Mouse (Mus musculus) intestine, embryonic 14.5 days (tissue): ENCODE results near the gene Tmc2. TPM values are rescaled to one million over a fixed set of nuclear protein-coding genes. Genes with fewer than 3 reads are reported as not detected.

ENCODE experiments used
- ATAC-seq: fragments of 200-750 bp; cut with Nextera tagmentation; replicated peaks from 2 replicates; pipeline ENCODE4 v1.8.0; 2017; ENCODE audit warnings: low read depth, moderate number of reproducible peaks, moderate TSS enrichment, moderate library complexity; ENCODE audit not compliant: low FRiP score, low TSS enrichment
- DNase-seq: peaks from one replicate; pipeline ENCODE4 v3.0.0-alpha.2; 2018; ENCODE audit warnings: low spot score
- H3K27ac ChIP-seq: fragments of 300-500 bp; sonication (generic); 2 replicates; pipeline ENCODE4 v1.5.1; 2014; ENCODE audit warnings: low read depth, mild to moderate bottlenecking, control low read depth
- H3K27me3 ChIP-seq: fragments of 300-500 bp; sonication (generic); replicated peaks from 2 replicates; pipeline ENCODE4 v1.6.1; 2014; ENCODE audit warnings: low read length, control low read depth; ENCODE audit not compliant: control insufficient read depth, insufficient read depth
- H3K36me3 ChIP-seq: fragments of 300-500 bp; sonication (generic); 2 replicates; pipeline ENCODE4 v1.6.1; 2014; ENCODE audit warnings: low read length, control low read depth; ENCODE audit not compliant: control insufficient read depth, insufficient read depth
- H3K4me1 ChIP-seq: fragments of 300-500 bp; sonication (generic); replicated peaks from 2 replicates; pipeline ENCODE4 v1.6.1; 2014; ENCODE audit warnings: low read length, control low read depth, mixed read lengths; ENCODE audit not compliant: control insufficient read depth, insufficient read depth
- H3K4me2 ChIP-seq: fragments of 300-500 bp; sonication (generic); 2 replicates; pipeline ENCODE4 v1.6.1; 2014; ENCODE audit warnings: low read length
- H3K4me3 ChIP-seq: fragments of 300-500 bp; sonication (generic); 2 replicates; pipeline ENCODE4 v1.5.1; 2014; ENCODE audit warnings: low read depth, low read length, control low read depth, mixed read lengths
- H3K9ac ChIP-seq: fragments of 300-500 bp; sonication (generic); 2 replicates; pipeline ENCODE4 v1.6.1; 2014; ENCODE audit warnings: mild to moderate bottlenecking, low read length
- H3K9me3 ChIP-seq: fragments of 300-500 bp; sonication (generic); 2 replicates; pipeline ENCODE4 v1.6.1; 2016; ENCODE audit warnings: low read length, control low read depth; ENCODE audit not compliant: control insufficient read depth
- WGBS: fragments of 180-500 bp; shearing (Covaris S2); extraction: QIAGEN DNeasy Blood & Tissue Kit; methylation state at CpG from one replicate; pipeline ENCODE4 v1.1.7; 2014; 5-methylcytosine and 5-hydroxymethylcytosine counted together
- polyA plus RNA-seq: library from polyadenylated mRNA; unstranded; fragments of >200 nt; fragmentation: Nextera tagmentation; extraction: Ambion mirVana; gene quantifications from 2 replicates; pipeline ENCODE4 v1.2.1, GENCODE M21; 2014

The Tmc2 gene
- polyA plus RNA-seq = not detected in 2 replicates

DNA sequence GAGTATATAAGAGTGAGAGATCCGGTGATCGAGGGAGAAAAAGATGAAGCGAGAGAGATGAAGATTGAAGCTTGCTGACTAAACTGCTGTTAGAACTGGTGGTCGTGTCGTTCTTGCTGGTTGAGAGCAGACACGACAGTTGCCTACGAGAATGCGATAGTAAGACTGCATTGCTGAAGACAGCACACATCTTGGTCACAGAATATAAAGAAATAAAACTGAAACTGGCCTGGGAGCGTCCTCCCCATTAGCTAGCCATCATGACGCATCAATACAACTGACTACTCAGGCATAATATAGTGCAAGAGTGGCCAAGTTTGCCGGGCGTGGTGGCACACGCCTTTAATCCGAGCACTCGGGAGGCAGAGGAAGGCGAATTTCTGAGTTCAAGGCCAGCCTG is at the start of gene Tmc2:
Gene Tmc2 (plus strand): TSS at position 301 of the 400 bp plus-strand sequence.
- H3K9ac ChIP-seq = no peak within 1 kb of the TSS
- no peak within 1 kb of the TSS for H3K4me2 ChIP-seq
- WGBS = 94% methylated on average over 16 of the region's 16 CpGs
- H3K27ac ChIP-seq = no peak within 1 kb of the TSS
- ATAC-seq (no peak), DNase-seq (no peak)
- H3K4me3 ChIP-seq = no peak within 1 kb of the TSS
- no peaks in the 10 kb centered on the region for H3K4me1 ChIP-seq
- no peaks in the 10 kb centered on the region for H3K27me3 ChIP-seq
- H3K36me3 ChIP-seq = no peaks in the 10 kb centered on the region
- no peaks in the 10 kb centered on the region for H3K9me3 ChIP-seq

DNA sequence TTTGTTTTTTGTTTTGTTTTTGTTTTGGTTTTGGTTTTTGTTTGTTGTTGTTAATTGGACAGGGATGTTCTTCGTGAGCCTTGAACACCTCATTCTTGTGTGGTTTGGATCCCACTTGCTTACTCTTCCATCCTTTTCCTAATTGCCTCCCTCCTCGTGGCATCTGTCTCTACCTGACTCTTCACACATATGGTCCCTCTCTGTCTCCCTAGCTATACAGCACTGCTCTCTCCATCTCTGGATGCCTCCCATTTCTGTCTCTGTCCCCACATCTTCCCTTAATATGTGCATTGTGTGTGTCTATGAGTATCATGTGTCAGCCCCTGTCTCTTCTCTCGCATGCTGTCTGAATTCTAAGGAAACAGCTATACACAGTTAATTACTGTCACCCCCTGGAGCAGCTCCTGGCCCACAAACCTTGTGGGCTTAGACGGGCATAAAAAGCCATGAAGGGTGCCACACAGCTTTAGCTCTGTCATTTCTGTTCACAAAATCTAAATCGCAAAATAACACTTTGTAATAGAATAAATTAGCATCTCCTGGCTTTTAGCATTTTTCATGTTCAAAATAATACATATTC is 48.8 kb upstream of the Tmc2 start:
- Histone ChIP-seq H3K4me2 (no peak overlapping the region), H3K36me3 (no peaks in the 10 kb centered on the region), H3K27ac (no peak overlapping the region), H3K4me1 (no peaks in the 10 kb centered on the region), H3K9me3 (no peaks in the 10 kb centered on the region), H3K27me3 (no peaks in the 10 kb centered on the region), H3K9ac (no peak overlapping the region), H3K4me3 (no peak overlapping the region)
- ATAC-seq (no peak), DNase-seq (no peak)
- WGBS = 76% methylated on average over 5 of the region's 5 CpGs

DNA sequence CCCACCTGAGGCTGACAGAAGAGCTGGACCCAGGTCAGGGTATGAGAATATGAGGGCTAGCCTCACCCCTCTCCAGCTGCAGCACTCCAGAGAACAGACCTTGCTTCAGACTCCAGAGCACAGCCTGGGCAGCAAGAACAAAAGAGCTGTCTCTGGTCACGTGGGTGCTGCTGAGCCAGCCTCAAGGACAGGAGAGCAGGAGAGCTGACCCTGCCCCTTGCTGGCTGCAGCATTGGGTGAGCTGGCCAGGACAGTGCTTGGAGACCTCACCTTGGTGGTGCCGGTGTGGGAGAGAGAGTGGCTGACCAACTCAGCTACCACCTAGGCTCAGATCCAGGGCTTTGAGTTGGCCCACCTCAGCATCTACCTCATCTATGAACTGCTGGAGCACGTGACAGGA is 39.8 kb upstream of the Tmc2 start:
- 81% methylated on average over 3 of the region's 3 CpGs for WGBS
- Histone ChIP-seq H3K9ac (no peak overlapping the region), H3K4me2 (no peak overlapping the region), H3K9me3 (no peaks in the 10 kb centered on the region), H3K36me3 (no peaks in the 10 kb centered on the region), H3K27ac (no peak overlapping the region), H3K4me1 (no peaks in the 10 kb centered on the region), H3K4me3 (no peak overlapping the region), H3K27me3 (no peaks in the 10 kb centered on the region)
- DNase-seq = no peak
- no peak for ATAC-seq

DNA sequence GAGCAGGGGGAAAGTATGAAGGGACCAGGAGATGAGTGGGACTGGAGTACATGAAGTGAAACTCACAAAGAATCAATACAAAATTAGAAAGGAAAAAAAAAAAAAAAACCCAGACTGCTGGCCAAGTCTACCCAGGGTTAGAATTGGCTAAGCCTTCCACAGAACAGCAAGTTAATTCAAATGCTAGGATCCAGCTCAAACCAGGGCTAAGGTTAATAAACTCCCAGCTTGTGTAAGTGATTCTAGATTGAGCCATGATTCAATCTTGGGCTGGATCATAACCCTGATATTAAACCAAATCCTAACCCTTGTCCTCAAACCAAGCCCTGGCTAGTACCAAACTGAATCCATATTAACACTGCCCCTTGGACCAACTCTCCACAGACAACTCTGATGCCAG is 39.1 kb upstream of the Tmc2 start:
- Histone ChIP-seq H3K9ac (no peak overlapping the region), H3K27ac (no peak overlapping the region), H3K4me2 (no peak overlapping the region), H3K4me3 (no peak overlapping the region), H3K36me3 (no peaks in the 10 kb centered on the region), H3K27me3 (no peaks in the 10 kb centered on the region), H3K4me1 (no peaks in the 10 kb centered on the region), H3K9me3 (no peaks in the 10 kb centered on the region)
- DNase-seq = no peak
- no peak for ATAC-seq

DNA sequence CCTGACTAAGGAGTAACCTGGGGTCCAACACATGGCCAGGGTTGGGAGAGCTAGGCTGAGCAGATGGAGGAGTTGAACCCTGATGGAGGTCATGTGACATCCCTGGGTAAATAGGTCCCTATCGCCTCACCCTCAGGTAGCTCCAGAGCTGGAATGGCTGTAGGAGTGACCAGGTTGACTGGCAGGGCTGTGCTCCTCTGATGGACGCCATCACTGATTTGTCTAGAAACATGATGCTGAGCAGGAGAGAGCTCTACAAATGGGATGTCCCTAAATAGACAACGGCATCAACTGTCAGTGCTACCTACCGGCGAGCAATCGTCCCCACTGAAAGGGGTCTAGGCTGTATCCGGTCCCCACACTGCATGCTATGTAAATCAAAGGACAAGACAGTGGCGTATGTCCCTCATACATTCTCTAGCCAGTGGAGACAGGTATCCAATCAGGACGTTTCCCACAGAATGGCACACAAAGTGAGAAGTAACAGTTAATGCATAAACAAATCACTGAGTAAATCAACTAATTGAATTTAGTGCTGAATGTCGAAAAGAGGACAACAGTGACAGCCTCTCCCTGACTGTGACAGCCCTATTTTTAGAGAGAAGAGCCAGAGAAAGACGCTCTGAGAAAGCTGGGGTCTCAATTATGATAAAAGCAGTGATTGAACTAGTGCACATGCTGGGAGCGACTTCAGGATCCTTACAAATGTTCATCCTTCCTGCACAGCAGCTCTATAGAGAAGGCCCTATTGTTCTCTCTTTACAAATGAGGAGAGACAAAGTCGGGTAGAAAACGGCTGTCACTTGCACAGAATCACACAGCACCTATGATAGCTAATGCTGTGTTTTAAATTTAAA is 37.5 kb upstream of the Tmc2 start:
- DNase-seq (no peak), ATAC-seq (no peak)
- Histone ChIP-seq H3K9me3 (no peaks in the 10 kb centered on the region), H3K4me1 (no peaks in the 10 kb centered on the region), H3K36me3 (no peaks in the 10 kb centered on the region), H3K4me2 (no peak overlapping the region), H3K27me3 (no peaks in the 10 kb centered on the region), H3K9ac (no peak overlapping the region), H3K4me3 (no peak overlapping the region), H3K27ac (no peak overlapping the region)
- WGBS = 71% methylated on average over 14 of the region's 14 CpGs

DNA sequence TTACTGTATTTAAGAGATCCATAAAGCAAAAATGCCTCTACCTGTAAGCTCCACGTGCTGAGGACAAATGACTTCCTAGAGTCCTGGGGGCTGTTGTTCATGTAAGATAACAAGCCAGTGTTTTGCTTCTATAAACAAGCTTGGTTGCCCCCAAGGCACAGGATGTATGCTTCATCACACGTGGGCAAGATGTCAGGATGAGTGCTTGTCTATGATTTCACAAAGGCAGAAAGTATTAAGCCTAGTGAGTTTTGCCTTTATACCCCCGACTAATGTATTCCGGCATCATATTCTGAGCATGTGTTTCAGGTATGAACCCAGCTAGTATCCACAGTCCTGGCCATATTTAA is 36.9 kb upstream of the Tmc2 start:
- Histone ChIP-seq H3K9ac (no peak overlapping the region), H3K27me3 (no peaks in the 10 kb centered on the region), H3K4me2 (no peak overlapping the region), H3K36me3 (no peaks in the 10 kb centered on the region), H3K27ac (no peak overlapping the region), H3K4me3 (no peak overlapping the region), H3K4me1 (no peaks in the 10 kb centered on the region), H3K9me3 (no peaks in the 10 kb centered on the region)
- DNase-seq (no peak), ATAC-seq (no peak)
- 54% methylated on average over 4 of the region's 4 CpGs for WGBS

DNA sequence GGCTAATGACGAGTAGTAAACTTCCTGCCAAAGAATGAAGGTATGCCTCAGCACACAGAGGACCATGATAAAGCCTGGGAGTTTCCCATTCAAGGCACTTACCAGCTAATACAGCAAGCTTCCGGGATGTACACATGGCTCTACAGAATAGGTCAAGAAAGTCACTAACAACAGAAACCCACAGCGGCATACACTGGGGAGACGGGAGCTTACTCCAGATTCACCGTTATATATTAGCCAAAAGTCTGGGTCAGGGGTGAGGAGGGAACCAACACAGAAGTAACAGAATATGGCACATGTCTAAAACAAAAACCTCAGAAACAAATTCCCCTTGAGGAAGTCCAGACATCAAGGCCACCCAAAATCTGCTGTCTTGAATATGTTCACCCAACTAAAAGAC is 32.3 kb upstream of the Tmc2 start:
- 69% methylated on average over 5 of the region's 5 CpGs for WGBS
- no peaks in the 10 kb centered on the region for H3K4me1 ChIP-seq
- H3K9ac ChIP-seq = no peak overlapping the region
- H3K36me3 ChIP-seq = peaks cover 11% of the 10 kb centered on the region
- ATAC-seq (no peak), DNase-seq (no peak)
- H3K9me3 ChIP-seq = no peaks in the 10 kb centered on the region
- H3K27ac ChIP-seq = no peak overlapping the region
- H3K27me3 ChIP-seq = no peaks in the 10 kb centered on the region
- no peak overlapping the region for H3K4me2 ChIP-seq
- H3K4me3 ChIP-seq = no peak overlapping the region

DNA sequence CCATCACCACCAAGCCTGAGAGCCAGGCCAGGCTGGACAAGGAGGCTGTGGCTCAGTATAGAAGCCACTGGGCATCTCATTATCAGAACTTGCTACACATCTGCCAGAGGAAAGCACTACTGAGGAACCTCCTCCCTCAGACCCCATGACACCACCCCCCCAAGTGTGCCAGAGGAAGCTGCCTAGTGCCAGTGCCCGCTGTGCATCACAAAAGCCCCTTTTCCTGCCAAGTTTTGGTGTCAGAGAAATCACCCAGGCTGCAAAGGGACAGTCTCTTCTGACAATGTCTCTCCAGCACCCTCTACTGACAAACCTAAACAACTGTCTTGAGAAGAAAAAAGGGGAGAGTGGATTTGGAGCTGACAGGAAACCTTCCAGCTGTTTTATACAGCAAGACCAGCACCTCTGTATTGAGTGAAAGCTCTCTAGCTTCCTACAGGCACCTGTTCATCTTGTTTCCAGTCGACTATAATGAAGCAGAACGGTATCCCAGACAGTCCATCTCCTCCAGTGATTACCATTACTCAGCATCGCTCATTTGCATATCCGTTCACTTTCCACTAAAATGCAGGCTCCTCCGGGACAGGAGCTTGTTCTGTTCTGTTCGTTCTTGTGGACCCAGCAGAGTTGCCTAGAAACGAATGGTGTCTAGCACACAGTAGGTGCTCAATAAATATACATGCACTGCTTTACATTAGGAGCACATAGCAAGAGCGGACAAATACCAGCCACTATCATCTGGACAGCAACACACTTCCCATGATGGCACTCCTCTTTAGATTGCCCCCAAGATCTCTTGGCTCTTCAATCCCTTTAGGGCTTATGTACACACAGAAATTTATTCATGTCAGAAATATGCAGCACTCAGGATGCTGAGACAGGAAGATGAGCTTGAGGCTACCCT is 28.4 kb upstream of the Tmc2 start:
- Histone ChIP-seq H3K4me1 (no peaks in the 10 kb centered on the region), H3K27ac (no peak overlapping the region), H3K9ac (no peak overlapping the region), H3K4me2 (no peak overlapping the region), H3K36me3 (peaks cover 42% of the 10 kb centered on the region), H3K4me3 (no peak overlapping the region), H3K9me3 (no peaks in the 10 kb centered on the region), H3K27me3 (no peaks in the 10 kb centered on the region)
- DNase-seq (no peak), ATAC-seq (no peak)
- 72% methylated on average over 9 of the region's 9 CpGs for WGBS
